Mouse (Mus musculus): ENCODE results near the gene Mtmr10. TPM values are rescaled to one million over a fixed set of nuclear protein-coding genes. Genes with fewer than 3 reads are reported as not detected.
A peak's percentile ranks its signal among the peaks of the same experiment; 100 is the strongest.

Mtmr10 gene
- polyA plus RNA-seq, 1 experiment = 9.7 TPM

GRCm38 (mm10) chr7:64244371-64244770, 43.1 kb upstream of the Mtmr10 start:
- Histone ChIP-seq H3K27ac (ENCODE audit: insufficient read depth, low read depth, low read length) (no peak overlapping the region), H3K27me3 (replicated peaks; ENCODE audit: control insufficient read depth, insufficient read depth, low read length) (no peaks in the 10 kb centered on the region), H3K4me3 (ENCODE audit: insufficient read depth, low read depth, low read length) (no peak overlapping the region), H3K4me1 (ENCODE audit: control insufficient read depth, insufficient read depth, low read length) (0 out of 2 replicates have a peak, but pooled peaks cover 2% of the 10 kb centered on the region), H3K36me3 (ENCODE audit: control insufficient read depth, insufficient read depth, low read length) (no peaks in the 10 kb centered on the region)
- no peak for DNase-seq
- WGBS = 74% methylated on average over 6 of the region's 6 CpGs
- TF ChIP-seq CTCF (conservative IDR thresholded peaks at IDR 0.05; ENCODE audit: insufficient read depth, insufficient read length, low read depth, low read length) (no peak), POLR2A (IDR thresholded peaks at IDR 0.05; ENCODE audit: low read depth, low read length) (no peak)

- Histone ChIP-seq H3K4me1 (ENCODE audit: control insufficient read depth, insufficient read depth, low read length) (no peaks in the 10 kb centered on the region), H3K36me3 (ENCODE audit: control insufficient read depth, insufficient read depth, low read length) (no peaks in the 10 kb centered on the region), H3K4me3 (ENCODE audit: insufficient read depth, low read depth, low read length) (no peak overlapping the region), H3K27ac (ENCODE audit: insufficient read depth, low read depth, low read length) (no peak overlapping the region), H3K27me3 (replicated peaks; ENCODE audit: control insufficient read depth, insufficient read depth, low read length) (no peaks in the 10 kb centered on the region)
- no peak for DNase-seq
- TF ChIP-seq CTCF (conservative IDR thresholded peaks at IDR 0.05; ENCODE audit: insufficient read depth, insufficient read length, low read depth, low read length) = no peak
- no peak for TF ChIP-seq POLR2A (IDR thresholded peaks at IDR 0.05; ENCODE audit: low read depth, low read length)
- WGBS = 71% methylated on average over 4 of the region's 4 CpGs
Observed at GRCm38 (mm10) chr7:64246713-64247112, 40.7 kb upstream of the Mtmr10 start.

GRCm38 (mm10) chr7:64248352-64248751, 39.1 kb upstream of the Mtmr10 start:
- WGBS = 53% methylated on average over 1 of the region's 1 CpGs
- H3K27me3 ChIP-seq (replicated peaks; ENCODE audit: control insufficient read depth, insufficient read depth, low read length) = no peaks in the 10 kb centered on the region
- no peaks in the 10 kb centered on the region for H3K36me3 ChIP-seq (ENCODE audit: control insufficient read depth, insufficient read depth, low read length)
- no peaks in the 10 kb centered on the region for H3K4me1 ChIP-seq (ENCODE audit: control insufficient read depth, insufficient read depth, low read length)
- H3K27ac ChIP-seq (ENCODE audit: insufficient read depth, low read depth, low read length) = no peak overlapping the region
- H3K4me3 ChIP-seq (ENCODE audit: insufficient read depth, low read depth, low read length) = no peak overlapping the region
- DNase-seq = no peak
- TF ChIP-seq CTCF (conservative IDR thresholded peaks at IDR 0.05; ENCODE audit: insufficient read depth, insufficient read length, low read depth, low read length) = no peak
- TF ChIP-seq POLR2A (IDR thresholded peaks at IDR 0.05; ENCODE audit: low read depth, low read length) = no peak

GRCm38 (mm10) chr7:64249715-64250114, 37.7 kb upstream of the Mtmr10 start:
- H3K36me3 ChIP-seq (ENCODE audit: control insufficient read depth, insufficient read depth, low read length) = no peaks in the 10 kb centered on the region

GRCm38 (mm10) chr7:64250417-64250816, 37.0 kb upstream of the Mtmr10 start:
- TF ChIP-seq CTCF (conservative IDR thresholded peaks at IDR 0.05; ENCODE audit: insufficient read depth, insufficient read length, low read depth, low read length) (no peak), POLR2A (IDR thresholded peaks at IDR 0.05; ENCODE audit: low read depth, low read length) (no peak)
- Histone ChIP-seq H3K4me1 (ENCODE audit: control insufficient read depth, insufficient read depth, low read length) (no peaks in the 10 kb centered on the region), H3K27ac (ENCODE audit: insufficient read depth, low read depth, low read length) (no peak overlapping the region), H3K4me3 (ENCODE audit: insufficient read depth, low read depth, low read length) (no peak overlapping the region), H3K36me3 (ENCODE audit: control insufficient read depth, insufficient read depth, low read length) (no peaks in the 10 kb centered on the region), H3K27me3 (replicated peaks; ENCODE audit: control insufficient read depth, insufficient read depth, low read length) (no peaks in the 10 kb centered on the region)
- 83% methylated on average over 7 of the region's 7 CpGs for WGBS
- DNase-seq = no peak

More at GRCm38 (mm10) chr7:64249715-64250114, 37.7 kb upstream of the Mtmr10 start:
- H3K4me3 ChIP-seq (ENCODE audit: insufficient read depth, low read depth, low read length) = no peak overlapping the region
- DNase-seq = peak; percentile 10
- 33% methylated on average over 4 of the region's 4 CpGs for WGBS
- H3K27me3 ChIP-seq (replicated peaks; ENCODE audit: control insufficient read depth, insufficient read depth, low read length) = no peaks in the 10 kb centered on the region
- H3K27ac ChIP-seq (ENCODE audit: insufficient read depth, low read depth, low read length) = no peak overlapping the region
- H3K4me1 ChIP-seq (ENCODE audit: control insufficient read depth, insufficient read depth, low read length) = no peaks in the 10 kb centered on the region
- TF ChIP-seq CTCF (conservative IDR thresholded peaks at IDR 0.05; ENCODE audit: insufficient read depth, insufficient read length, low read depth, low read length) (no peak), POLR2A (IDR thresholded peaks at IDR 0.05; ENCODE audit: low read depth, low read length) (no peak)

- DNase-seq = no peak
- no peaks in the 10 kb centered on the region for H3K27me3 ChIP-seq (replicated peaks; ENCODE audit: control insufficient read depth, insufficient read depth, low read length)
- WGBS = 91% methylated on average over 3 of the region's 3 CpGs
- no peak overlapping the region for H3K27ac ChIP-seq (ENCODE audit: insufficient read depth, low read depth, low read length)
- no peak for TF ChIP-seq CTCF (conservative IDR thresholded peaks at IDR 0.05; ENCODE audit: insufficient read depth, insufficient read length, low read depth, low read length)
- no peak for TF ChIP-seq POLR2A (IDR thresholded peaks at IDR 0.05; ENCODE audit: low read depth, low read length)
- no peaks in the 10 kb centered on the region for H3K36me3 ChIP-seq (ENCODE audit: control insufficient read depth, insufficient read depth, low read length)
- H3K4me1 ChIP-seq (ENCODE audit: control insufficient read depth, insufficient read depth, low read length) = no peaks in the 10 kb centered on the region
- H3K4me3 ChIP-seq (ENCODE audit: insufficient read depth, low read depth, low read length) = no peak overlapping the region
Observed at GRCm38 (mm10) chr7:64253736-64254135, 33.7 kb upstream of the Mtmr10 start.

- Histone ChIP-seq H3K27me3 (replicated peaks; ENCODE audit: control insufficient read depth, insufficient read depth, low read length) (no peaks in the 10 kb centered on the region; the same call in 1 of the 2 replicates), H3K4me3 (ENCODE audit: insufficient read depth, low read depth, low read length) (no peak overlapping the region), H3K27ac (ENCODE audit: insufficient read depth, low read depth, low read length) (no peak overlapping the region), H3K36me3 (ENCODE audit: control insufficient read depth, insufficient read depth, low read length) (no peaks in the 10 kb centered on the region), H3K4me1 (ENCODE audit: control insufficient read depth, insufficient read depth, low read length) (no peaks in the 10 kb centered on the region)
- WGBS = 84% methylated on average over 13 of the region's 13 CpGs
- TF ChIP-seq POLR2A (IDR thresholded peaks at IDR 0.05; ENCODE audit: low read depth, low read length) (no peak), CTCF (conservative IDR thresholded peaks at IDR 0.05; ENCODE audit: insufficient read depth, insufficient read length, low read depth, low read length) (no peak)
- DNase-seq = no peak
Observed at GRCm38 (mm10) chr7:64265502-64266279, 21.8 kb upstream of the Mtmr10 start.
